Mouse (Mus musculus): ENCODE measurements around the gene Gtf2f2. TPM values are rescaled to one million over a fixed set of nuclear protein-coding genes. Genes with fewer than 3 reads are reported as not detected.

Gtf2f2 gene
- total RNA-seq (2023) = 10 to 100 TPM; 13.8 to 13.9 TPM

DNA sequence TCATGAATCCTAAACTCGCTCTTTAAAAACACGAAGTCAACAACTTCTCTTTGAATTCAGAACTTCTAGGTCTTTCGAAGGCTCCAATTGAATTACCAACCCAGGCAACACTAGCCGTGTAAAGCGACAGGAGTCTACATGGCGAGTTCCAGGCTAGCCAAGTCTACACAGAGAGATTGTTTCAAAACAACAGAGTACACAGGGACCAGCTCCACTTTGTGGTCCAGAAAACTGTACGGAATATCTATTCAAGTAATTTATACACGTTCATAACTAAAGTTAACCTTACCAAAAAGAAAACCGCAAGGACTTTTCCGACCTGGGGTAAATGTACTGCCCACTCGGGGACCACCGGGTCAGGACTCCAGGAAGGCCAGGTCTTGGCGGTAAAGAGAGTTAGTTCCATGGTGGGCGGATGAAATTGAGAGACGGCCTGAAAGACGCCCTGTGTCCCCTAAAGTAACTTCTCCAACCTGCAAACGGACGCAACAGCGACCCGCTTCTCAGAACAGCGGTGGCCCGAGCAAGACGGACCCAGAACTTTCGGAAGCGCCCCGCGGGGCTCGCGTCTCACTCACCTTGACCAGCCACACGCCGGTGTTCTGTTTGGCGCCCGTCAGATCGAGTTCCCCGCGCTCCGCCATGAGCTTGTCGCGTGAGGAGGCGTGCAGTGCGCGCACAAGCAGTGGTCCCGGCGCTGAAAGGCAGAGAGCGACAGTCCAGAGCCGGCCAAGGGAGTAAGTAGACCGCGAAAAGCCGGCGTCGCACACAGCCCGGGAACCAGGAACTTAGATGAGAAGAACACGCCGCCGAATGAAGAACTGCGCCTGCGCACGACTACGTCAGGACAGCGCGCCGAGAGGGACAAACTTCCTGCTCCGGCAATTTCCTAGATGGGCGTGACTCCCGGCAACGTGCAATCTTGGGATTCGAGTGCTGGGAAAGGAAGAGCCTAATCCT lies at the start of gene Gtf2f2:
Gene Gtf2f2 (minus strand): TSS at position 764 of the 960 bp plus-strand sequence.

GRCm38 (mm10) chr14:75954766-75955165 lies 55.9 kb downstream of the Gtf2f2 start, which contains the start of gene Kctd4:
Gene Kctd4 (plus strand): TSS chr14:75955009.

Other genes starting within 250 kb of the Gtf2f2 start
- 10 to 100 TPM; 17.3 to 17.8 TPM for gene Slc25a30, start 223.8 kb downstream of the Gtf2f2 start, total RNA-seq (2023)
- gene Tpt1, start 165.8 kb downstream of the Gtf2f2 start, total RNA-seq (2023) = 1,000 to 10,000 TPM; 2,550 to 2,625 TPM
- not detected for gene Kctd4, start 55.9 kb downstream of the Gtf2f2 start, total RNA-seq (2023)
- 10 to 100 TPM; 12.1 to 12.2 TPM for gene Gpalpp1, start 99.9 kb upstream of the Gtf2f2 start, total RNA-seq (2023)
- gene Nufip1, start 100.0 kb upstream of the Gtf2f2 start, total RNA-seq (2023) = 1 to 10 TPM; 5.5 to 5.6 TPM

Data from neutrophil, adult 83 days (primary cell).